In genomic region chr8:93906961-93907360, GRCm38 (mm10) we compare ENCODE assay signal across 15 mouse cellular contexts.
A peak's percentile ranks its signal among the peaks of the same experiment; 100 is the strongest.
DNase-seq lines count a peak whose midpoint lies in the region; ATAC-seq lines count a peak whose summit lies in the region.
"Had no signal": no experiment of that assay in that cellular context is flagged by ENCODE, and none has a peak within 500 bp of the region (broad histone marks: within the 10 kb centered on the region; RNA-seq: fewer than 3 reads in every experiment).

No protein-coding gene starts in this region.

- peaks cover 3% of the 10 kb centered on the region; the same call in 1 of the 2 replicates for H3K36me3 ChIP-seq in heart, embryonic 10.5 days
- no peaks in the 10 kb centered on the region for H3K36me3 ChIP-seq in hindbrain, embryonic 15.5 days
- no peaks in the 10 kb centered on the region; the same call in 1 of the 2 replicates for H3K36me3 ChIP-seq in hindbrain, embryonic 16.5 days (ENCODE audit: control insufficient read depth, insufficient read depth, low read length)
- peaks cover under 1% of the 10 kb centered on the region for H3K36me3 ChIP-seq in forebrain, embryonic 15.5 days
- H3K36me3 ChIP-seq: embryonic facial prominence, embryonic 10.5 days; kidney, embryonic 15.5 days; limb, embryonic 15.5 days had no signal

- ATAC-seq in hindbrain, embryonic 15.5 days (ENCODE audit: low FRiP score, low read depth) = no peak
- ATAC-seq in hindbrain, embryonic 16.5 days = no peak
- ATAC-seq in forebrain, embryonic 15.5 days (replicated peaks) = no peak

- H3K27ac ChIP-seq in heart, embryonic 10.5 days = peak overlapping the region; percentile 89; the same call in 1 of the 2 replicates
- peak overlapping the region; percentile 72 for H3K27ac ChIP-seq in hindbrain, embryonic 15.5 days (replicated peaks)
- H3K27ac ChIP-seq in hindbrain, embryonic 16.5 days (ENCODE audit: low read depth, low read length) = no peak overlapping the region
- peak overlapping the region; percentile 80 for H3K27ac ChIP-seq in forebrain, embryonic 15.5 days (replicated peaks)
- H3K27ac ChIP-seq: kidney, embryonic 15.5 days; limb, embryonic 15.5 days had no signal

- peaks cover 67% of the 10 kb centered on the region for H3K4me1 ChIP-seq in heart, embryonic 10.5 days
- peaks cover 49% of the 10 kb centered on the region for H3K4me1 ChIP-seq in hindbrain, embryonic 15.5 days (replicated peaks)
- H3K4me1 ChIP-seq in hindbrain, embryonic 16.5 days (ENCODE audit: control insufficient read depth, insufficient read depth, low read depth, low read length) = peaks cover 29% of the 10 kb centered on the region
- H3K4me1 ChIP-seq in forebrain, embryonic 15.5 days = peaks cover 34% of the 10 kb centered on the region

- no peak overlapping the region for H3K4me2 ChIP-seq in hindbrain, embryonic 15.5 days
- H3K4me2 ChIP-seq in hindbrain, embryonic 16.5 days (ENCODE audit: low read length) = no peak overlapping the region
- no peak overlapping the region for H3K4me2 ChIP-seq in forebrain, embryonic 15.5 days (replicated peaks)
- H3K4me2 ChIP-seq: kidney, embryonic 15.5 days; limb, embryonic 15.5 days had no signal

- H3K9ac ChIP-seq in hindbrain, embryonic 15.5 days = no peak overlapping the region
- H3K9ac ChIP-seq in hindbrain, embryonic 16.5 days (ENCODE audit: low read depth, low read length) = no peak overlapping the region
- H3K9ac ChIP-seq in forebrain, embryonic 15.5 days (replicated peaks) = no peak overlapping the region
- H3K9ac ChIP-seq: kidney, embryonic 15.5 days; limb, embryonic 15.5 days had no signal

- 90% methylated on average over 6 of the region's 6 CpGs for WGBS in heart, embryonic 10.5 days
- WGBS in hindbrain, embryonic 15.5 days = 91% methylated on average over 6 of the region's 6 CpGs
- 94% methylated on average over 6 of the region's 6 CpGs for WGBS in hindbrain, embryonic 16.5 days
- WGBS in forebrain, embryonic 15.5 days = 91% methylated on average over 6 of the region's 6 CpGs

- no peak for DNase-seq in heart, embryonic 10.5 days (ENCODE audit: low spot score)
- DNase-seq in heart, adult 9 months (ENCODE audit: low spot score in 2 of 2) = no peak
- peak; percentile 78 for DNase-seq in brain, adult 2 months (ENCODE audit: low read depth, low spot score)
- no peak for DNase-seq in adrenal gland, postnatal 4 days (ENCODE audit: low spot score in 2 of 2)
- DNase-seq in urinary bladder, adult 2 months (ENCODE audit: low spot score) = no peak
- DNase-seq: lung, adult 18-20 months; lung, postnatal 36 days; retina, postnatal 1 day had no signal

- H3K27me3 ChIP-seq in heart, embryonic 10.5 days (ENCODE audit: insufficient read depth, poor library complexity, severe bottlenecking) = no peaks in the 10 kb centered on the region
- H3K27me3 ChIP-seq in hindbrain, embryonic 15.5 days = no peaks in the 10 kb centered on the region
- no peaks in the 10 kb centered on the region for H3K27me3 ChIP-seq in hindbrain, embryonic 16.5 days (replicated peaks; ENCODE audit: control insufficient read depth, insufficient read depth, low read length)
- no peaks in the 10 kb centered on the region for H3K27me3 ChIP-seq in forebrain, embryonic 15.5 days
- H3K27me3 ChIP-seq: kidney, embryonic 15.5 days; limb, embryonic 15.5 days had no signal

- H3K9me3 ChIP-seq in heart, embryonic 10.5 days = no peaks in the 10 kb centered on the region
- no peaks in the 10 kb centered on the region for H3K9me3 ChIP-seq in hindbrain, embryonic 15.5 days
- no peaks in the 10 kb centered on the region for H3K9me3 ChIP-seq in hindbrain, embryonic 16.5 days (ENCODE audit: control insufficient read depth, low read length)
- H3K9me3 ChIP-seq in forebrain, embryonic 15.5 days = no peaks in the 10 kb centered on the region
- H3K9me3 ChIP-seq: embryonic facial prominence, embryonic 10.5 days; kidney, embryonic 15.5 days; limb, embryonic 15.5 days had no signal

- H3K4me3 ChIP-seq in heart, embryonic 10.5 days = no peak overlapping the region
- no peak overlapping the region for H3K4me3 ChIP-seq in hindbrain, embryonic 15.5 days
- H3K4me3 ChIP-seq in hindbrain, embryonic 16.5 days (ENCODE audit: low read length) = no peak overlapping the region
- no peak overlapping the region for H3K4me3 ChIP-seq in forebrain, embryonic 15.5 days
- H3K4me3 ChIP-seq: embryonic facial prominence, embryonic 10.5 days; erythroblast, embryonic 14.5 days; kidney, embryonic 15.5 days; limb, embryonic 15.5 days had no signal
